Mouse (Mus musculus): ENCODE data around the gene Ehd1. TPM values are rescaled to one million over a fixed set of nuclear protein-coding genes. Genes with fewer than 3 reads are reported as not detected.

The Ehd1 gene
- 37.0 TPM for total RNA-seq (2023)

DNA sequence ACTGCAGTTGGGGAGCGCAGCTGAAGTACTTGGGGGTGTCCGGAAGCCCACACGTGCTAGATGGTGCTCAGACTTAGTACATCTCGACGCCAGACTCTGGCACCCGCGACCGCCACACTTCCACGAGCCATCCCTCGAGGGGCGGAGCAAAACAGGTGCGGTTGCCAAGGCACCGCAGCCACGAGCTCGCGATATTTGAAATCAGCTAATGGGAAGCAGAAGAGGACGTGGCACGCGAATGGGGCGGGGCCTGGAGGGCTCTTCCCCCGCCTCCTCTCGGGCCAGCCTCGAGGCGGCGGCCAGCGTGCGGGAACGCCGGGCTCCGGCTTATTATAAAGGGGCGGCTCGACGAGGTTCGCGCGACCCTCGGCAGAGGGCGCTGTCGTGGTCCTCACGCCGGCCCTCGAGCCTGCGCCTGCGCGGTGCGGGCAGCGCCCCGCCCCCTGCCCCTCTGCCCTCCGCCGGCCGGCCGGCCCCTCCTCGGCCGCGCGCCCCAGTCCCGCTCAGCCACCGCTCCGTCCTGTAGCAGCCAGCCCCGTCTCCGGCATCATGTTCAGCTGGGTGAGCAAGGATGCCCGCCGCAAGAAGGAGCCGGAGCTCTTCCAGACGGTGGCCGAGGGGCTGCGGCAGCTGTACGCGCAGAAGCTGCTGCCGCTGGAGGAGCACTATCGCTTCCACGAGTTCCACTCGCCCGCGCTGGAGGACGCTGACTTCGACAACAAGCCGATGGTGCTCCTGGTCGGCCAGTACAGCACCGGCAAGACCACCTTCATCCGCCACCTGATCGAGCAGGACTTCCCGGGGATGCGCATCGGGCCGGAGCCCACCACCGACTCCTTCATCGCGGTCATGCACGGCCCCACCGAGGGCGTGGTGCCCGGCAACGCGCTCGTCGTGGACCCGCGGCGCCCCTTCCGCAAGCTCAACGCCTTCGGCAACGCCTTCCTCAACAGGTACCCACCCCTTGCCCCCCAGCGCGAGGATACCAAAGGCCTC, at the start of gene Ehd1:
Ehd1 (plus strand) TSS at position 300 of the 996 bp plus-strand sequence.

DNA sequence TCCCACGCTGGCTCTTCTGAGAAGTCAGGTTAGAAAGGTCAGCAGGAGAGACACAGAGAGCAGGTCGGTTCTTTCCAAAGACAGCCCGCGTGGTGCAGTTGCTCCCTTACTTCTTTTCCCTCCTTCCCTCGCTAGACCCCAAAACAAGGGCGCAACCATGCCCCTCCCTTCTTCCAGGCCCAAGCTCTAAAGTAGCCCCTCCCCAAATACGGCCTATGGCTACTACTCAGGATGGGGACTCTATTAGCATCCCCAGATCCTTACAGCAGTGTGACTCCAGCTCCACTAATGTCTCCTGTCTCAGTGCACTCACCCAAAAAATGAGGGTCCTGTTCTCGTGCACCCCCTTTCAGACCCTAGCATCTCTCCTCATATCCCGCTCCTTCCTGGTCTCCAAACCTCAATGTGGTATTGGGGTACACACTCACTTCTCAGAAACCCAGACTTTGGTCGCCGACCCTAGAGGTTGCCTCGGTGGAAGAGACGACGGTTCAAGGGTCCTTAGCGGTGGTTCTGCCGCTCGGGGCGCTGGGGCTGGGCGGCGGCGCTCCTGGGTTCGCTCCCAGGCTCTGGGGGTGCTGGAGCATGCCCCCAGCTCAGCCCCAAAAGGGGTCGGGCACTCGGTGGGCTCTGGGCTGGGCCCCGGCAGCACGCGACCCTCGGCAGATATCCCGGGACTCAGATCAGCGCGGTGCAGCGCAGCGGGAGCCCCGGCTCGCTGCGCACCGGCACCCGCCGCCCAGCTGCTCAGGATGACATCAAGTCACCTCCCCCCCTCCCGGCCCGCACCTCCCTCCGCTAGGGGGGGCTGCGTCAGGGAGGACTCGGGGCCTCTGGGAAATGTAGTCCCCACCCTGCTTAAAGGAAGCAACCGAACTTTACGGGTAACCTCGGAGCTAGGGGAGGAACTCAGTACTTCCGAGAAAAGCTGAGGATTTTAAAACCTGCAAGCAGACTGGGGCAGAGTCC, 41.2 kb upstream of the Ehd1 start, which contains the start of gene Ppp2r5b:
Ppp2r5b (minus strand) TSS at position 789 of the 969 bp plus-strand sequence.

DNA sequence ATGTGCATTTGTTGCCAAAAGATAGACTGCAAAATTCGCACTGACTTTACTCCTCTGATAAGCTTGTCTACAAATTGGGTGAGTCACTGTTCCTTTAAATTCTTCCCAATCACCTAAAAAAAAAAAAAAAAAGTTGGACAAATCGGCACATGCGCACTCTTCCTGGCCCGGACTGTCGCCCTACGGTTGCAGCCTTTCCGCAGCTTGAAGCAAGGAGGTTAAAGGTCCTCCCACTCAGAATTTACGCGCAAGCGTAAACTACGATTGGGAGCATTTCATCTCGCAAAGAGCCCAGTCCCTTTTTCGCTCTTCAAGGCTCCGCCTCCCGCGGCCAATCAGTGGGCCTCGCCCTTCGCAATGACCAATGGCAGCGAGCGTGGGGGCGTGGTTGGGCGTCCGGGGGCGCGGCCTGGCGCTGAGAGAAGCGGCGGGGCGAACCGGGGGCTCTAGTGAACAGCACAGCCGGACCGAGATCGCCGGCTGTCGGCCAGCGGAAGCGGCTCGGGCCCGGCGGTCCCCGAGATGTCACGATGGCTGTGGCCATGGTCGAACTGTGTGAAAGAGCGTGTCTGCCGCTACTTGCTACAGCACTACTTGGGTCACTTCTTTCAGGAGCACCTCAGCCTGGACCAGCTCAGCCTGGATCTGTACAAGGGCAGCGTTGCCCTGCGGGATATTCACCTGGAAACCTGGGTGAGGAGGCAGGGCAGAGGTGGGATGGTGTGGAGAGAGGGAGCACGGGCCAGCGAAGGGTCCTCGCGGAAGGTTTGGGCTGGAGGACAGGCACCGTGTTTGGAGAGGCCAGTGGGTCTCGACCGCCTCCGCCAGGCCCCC, 35.0 kb upstream of the Ehd1 start, which contains the start of gene Atg2a:
Atg2a (plus strand) TSS at position 395 of the 834 bp plus-strand sequence.

DNA sequence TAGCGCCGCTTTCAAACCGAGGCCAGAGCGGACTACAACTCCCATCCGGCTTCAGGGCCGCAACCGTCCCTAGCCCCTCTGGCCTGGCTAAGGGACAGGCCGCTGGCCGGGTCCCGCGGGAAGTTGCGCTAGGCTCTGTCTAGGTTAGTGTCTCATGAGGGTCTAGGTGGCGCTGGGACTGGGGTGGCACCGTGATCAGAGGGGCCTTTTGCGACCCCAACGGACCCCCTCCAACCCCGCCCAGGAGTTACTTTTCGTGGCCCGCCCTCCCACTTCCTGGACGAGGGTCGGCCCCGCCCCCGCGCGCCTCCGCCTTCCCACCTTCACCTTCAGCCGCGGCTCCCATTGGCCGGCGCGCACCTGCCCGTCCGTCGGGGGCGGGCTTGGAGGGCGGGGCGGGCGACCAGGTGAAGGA, 29.6 kb downstream of the Ehd1 start, which contains the start of gene Cdc42bpg:
Cdc42bpg (plus strand) TSS at position 320 of the 415 bp plus-strand sequence.

DNA sequence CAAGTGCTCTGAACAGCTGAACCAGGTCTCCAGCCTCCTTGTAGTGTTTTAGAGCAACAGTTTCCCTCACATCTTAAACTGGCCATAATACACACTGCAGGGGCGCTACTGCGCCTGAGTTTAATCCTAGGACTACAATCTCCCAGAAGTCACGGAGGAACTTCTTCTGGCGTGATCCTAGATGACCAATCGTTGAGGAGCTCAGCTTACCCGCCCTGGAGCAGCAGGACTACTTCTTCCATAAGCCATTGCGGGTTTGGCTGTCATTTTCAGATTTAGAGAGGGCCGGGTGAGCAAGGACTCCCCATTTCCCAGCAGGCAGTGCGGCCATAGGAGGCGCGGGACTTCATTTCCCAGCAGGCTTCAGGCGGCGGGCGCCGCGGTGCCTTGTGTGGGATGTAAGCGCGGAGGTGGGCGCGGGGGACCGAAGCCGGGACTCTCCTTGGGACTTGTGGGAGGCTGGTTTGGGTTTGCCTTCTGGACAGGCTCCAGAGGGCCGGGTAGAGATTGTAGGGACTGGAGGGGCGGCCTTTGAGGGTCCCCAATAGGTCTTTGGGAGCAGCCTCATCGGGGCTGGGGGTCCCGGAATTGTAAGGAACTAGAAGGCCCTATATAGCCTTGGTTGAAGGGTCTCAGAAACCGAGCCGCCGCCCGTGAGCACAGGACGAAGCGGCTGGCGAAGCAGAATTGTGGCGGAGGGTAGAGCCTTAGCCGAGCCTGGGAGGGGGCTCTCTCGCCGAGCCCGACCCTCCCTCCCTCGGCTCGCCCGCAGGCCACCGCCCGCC, 58.3 kb downstream of the Ehd1 start, which contains the start of gene Men1:
Men1 (plus strand) TSS at position 307 of the 785 bp plus-strand sequence.

DNA sequence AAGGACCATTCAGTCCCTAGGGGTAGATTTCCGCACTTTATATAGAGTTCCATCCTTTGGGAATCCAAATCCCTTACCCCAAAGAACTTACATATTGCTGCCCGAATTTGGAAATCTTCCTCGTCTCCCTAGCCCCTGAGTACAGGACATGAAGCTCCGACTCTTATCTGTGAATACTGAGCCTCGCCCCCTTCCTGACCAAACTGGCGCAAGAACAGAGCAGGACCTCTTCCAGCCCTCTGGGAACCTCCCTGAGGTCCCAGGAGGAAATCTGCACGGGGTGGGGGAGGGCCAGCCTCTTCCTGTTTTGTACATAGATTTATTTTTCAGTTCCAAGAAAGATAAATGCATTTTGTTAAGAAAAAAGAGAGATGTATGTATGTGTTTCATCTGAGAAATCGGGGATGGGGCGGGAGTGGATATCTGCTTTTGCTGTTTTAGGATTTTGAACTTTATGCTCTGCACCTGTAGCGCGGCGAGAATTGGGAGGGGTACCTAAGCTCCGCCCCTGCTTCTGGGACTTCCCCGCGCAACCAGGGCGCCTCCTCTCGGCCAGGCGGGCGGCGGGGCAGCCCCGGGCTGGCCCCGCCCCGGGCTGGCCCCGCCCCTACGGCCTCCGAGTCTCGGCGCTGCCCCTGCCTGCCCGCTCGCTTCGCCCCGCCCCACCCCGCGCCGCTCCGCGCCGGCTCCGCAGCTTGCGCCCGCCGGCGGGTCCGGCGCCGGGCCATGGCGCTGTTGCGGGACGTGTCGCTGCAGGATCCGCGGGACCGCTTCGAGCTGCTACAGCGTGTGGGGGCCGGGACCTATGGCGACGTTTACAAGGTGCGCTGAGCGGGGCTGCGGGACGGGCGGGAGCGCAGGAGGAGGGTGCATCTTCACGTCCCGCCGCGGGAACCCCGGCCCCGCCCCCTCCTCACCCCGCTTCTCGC, 64.3 kb downstream of the Ehd1 start, which contains the start of gene Map4k2:
Map4k2 (plus strand) TSS at position 612 of the 929 bp plus-strand sequence.

Other genes starting within 250 kb of the Ehd1 start
- gene Syvn1, start 230.1 kb upstream of the Ehd1 start, total RNA-seq (2023): 59.7 TPM
- gene Mrpl49, start 218.9 kb upstream of the Ehd1 start, total RNA-seq (2023): 18.5 TPM
- 3,209 TPM for gene Fau, start 218.9 kb upstream of the Ehd1 start, total RNA-seq (2023)
- gene Znhit2, start 215.5 kb upstream of the Ehd1 start, total RNA-seq (2023): 10.9 TPM
- gene Tm7sf2, start 208.4 kb upstream of the Ehd1 start, total RNA-seq (2023): 17.4 TPM
- gene Vps51, start 199.5 kb upstream of the Ehd1 start, total RNA-seq (2023): 112 TPM
- not detected for gene Tmem262, start 196.7 kb upstream of the Ehd1 start, total RNA-seq (2023)
- not detected for gene Gm28374, start 194.5 kb upstream of the Ehd1 start, total RNA-seq (2023)
- 58.2 TPM for gene Zfpl1, start 191.8 kb upstream of the Ehd1 start, total RNA-seq (2023)
- 0.91 TPM for gene Cdca5, start 191.7 kb upstream of the Ehd1 start, total RNA-seq (2023)
- not detected for gene AC131692.1, start 182.3 kb upstream of the Ehd1 start, total RNA-seq (2023)
- gene Naaladl1, start 170.9 kb upstream of the Ehd1 start, total RNA-seq (2023): not detected
- gene Sac3d1, start 158.1 kb upstream of the Ehd1 start, total RNA-seq (2023): 5.0 TPM
- 27.8 TPM for gene Snx15, start 148.4 kb upstream of the Ehd1 start, total RNA-seq (2023)
- gene Batf2, start 135.7 kb upstream of the Ehd1 start, total RNA-seq (2023): 0.41 TPM
- 20.1 TPM for gene Arl2, start 135.2 kb upstream of the Ehd1 start, total RNA-seq (2023)
- not detected for gene Majin, start 92.3 kb upstream of the Ehd1 start, total RNA-seq (2023)
- gene Gpha2, start 50.3 kb upstream of the Ehd1 start, total RNA-seq (2023): not detected
- gene Ppp2r5b, start 40.9 kb upstream of the Ehd1 start, total RNA-seq (2023): 17.5 TPM
- gene Atg2a, start 35.1 kb upstream of the Ehd1 start, total RNA-seq (2023): 229 TPM
- 4.9 TPM for gene Cdc42bpg, start 29.7 kb downstream of the Ehd1 start, total RNA-seq (2023)
- 22.2 TPM for gene Men1, start 58.3 kb downstream of the Ehd1 start, total RNA-seq (2023)
- 519 TPM for gene Map4k2, start 64.4 kb downstream of the Ehd1 start, total RNA-seq (2023)
- gene Sf1, start 87.0 kb downstream of the Ehd1 start, total RNA-seq (2023): 1,178 TPM
- gene Pygm, start 107.7 kb downstream of the Ehd1 start, total RNA-seq (2023): 47.7 TPM
- gene Rasgrp2, start 122.6 kb downstream of the Ehd1 start, total RNA-seq (2023): 801 TPM
- gene Nrxn2, start 142.0 kb downstream of the Ehd1 start, total RNA-seq (2023): 0.64 TPM

All from CD4-positive naive resting alpha-beta T cell, adult 76 days (primary cell).